Mouse (Mus musculus) neural tube, embryonic 11.5 days (tissue): ENCODE measurements at regions not wholly inside any gene's neighbourhood (a gene's known extent, or its start where the extent isn't known, plus 50 kb on each side); places are given as distances from the start of the nearest gene placed in this dataset.

Experiments used
- ATAC-seq: fragments of 200-750 bp; cut with Nextera tagmentation; 2 replicates; pipeline ENCODE4 v1.8.0; 2017; ENCODE audit warnings: moderate number of reproducible peaks, mild to moderate bottlenecking, moderate TSS enrichment, moderate library complexity; ENCODE audit not compliant: insufficient read depth, low FRiP score, low TSS enrichment
- DNase-seq: peaks from one replicate; pipeline ENCODE4 v3.0.0-alpha.2; 2015; ENCODE audit warnings: low spot score
- H3K27ac ChIP-seq: fragments of 300-500 bp; sonication (generic); 2 replicates; pipeline ENCODE4 v1.5.1; 2014; ENCODE audit warnings: low read depth, mild to moderate bottlenecking, low read length
- H3K27me3 ChIP-seq: fragments of 300-500 bp; sonication (generic); 2 replicates; pipeline ENCODE4 v1.6.1; 2014; ENCODE audit warnings: mild to moderate bottlenecking, low read length, mixed read lengths; ENCODE audit not compliant: control insufficient read depth, insufficient read depth
- H3K36me3 ChIP-seq: fragments of 300-500 bp; sonication (generic); 2 replicates; pipeline ENCODE4 v1.6.1; 2014; ENCODE audit warnings: mild to moderate bottlenecking, low read length, moderate library complexity, mixed read lengths; ENCODE audit not compliant: control insufficient read depth, insufficient read depth
- H3K4me1 ChIP-seq: fragments of 300-500 bp; sonication (generic); 2 replicates; pipeline ENCODE4 v1.6.1; 2014; ENCODE audit warnings: low read length, mixed read lengths; ENCODE audit not compliant: control insufficient read depth, insufficient read depth
- H3K4me2 ChIP-seq: fragments of 300-500 bp; sonication (generic); 2 replicates; pipeline ENCODE4 v1.6.1; 2014; ENCODE audit warnings: low read depth, mild to moderate bottlenecking, moderate library complexity
- H3K4me3 ChIP-seq: fragments of 300-500 bp; sonication (generic); 2 replicates; pipeline ENCODE4 v1.5.1; 2014; ENCODE audit warnings: low read depth, low read length
- H3K9ac ChIP-seq: fragments of 300-500 bp; sonication (generic); 2 replicates; pipeline ENCODE4 v1.6.1; 2014; ENCODE audit warnings: mild to moderate bottlenecking, low read length
- H3K9me3 ChIP-seq: fragments of 300-500 bp; sonication (generic); 2 replicates; pipeline ENCODE4 v1.6.1; 2016; ENCODE audit warnings: low read length; ENCODE audit not compliant: control insufficient read depth
- WGBS: fragments of 180-500 bp; shearing (Covaris S2); extraction: QIAGEN DNeasy Blood & Tissue Kit; methylation state at CpG from one replicate; pipeline ENCODE4 v1.1.7; 2014; 5-methylcytosine and 5-hydroxymethylcytosine counted together

GRCm38 (mm10) chr16:74520501-74520900 lies 108.9 kb upstream of the Robo2 start:
- DNase-seq: no peak
- Histone ChIP-seq H3K4me3 (no peak overlapping the region), H3K27ac (no peak overlapping the region), H3K36me3 (no peaks in the 10 kb centered on the region), H3K27me3 (no peaks in the 10 kb centered on the region), H3K9ac (no peak overlapping the region), H3K9me3 (no peaks in the 10 kb centered on the region), H3K4me1 (no peaks in the 10 kb centered on the region), H3K4me2 (no peak overlapping the region)
- ATAC-seq: no peak
- 83% methylated on average over 4 of the region's 4 CpGs for WGBS

- Histone ChIP-seq H3K27me3 (no peaks in the 10 kb centered on the region), H3K4me3 (no peak overlapping the region), H3K4me1 (no peaks in the 10 kb centered on the region), H3K4me2 (no peak overlapping the region), H3K36me3 (no peaks in the 10 kb centered on the region), H3K27ac (no peak overlapping the region), H3K9me3 (no peaks in the 10 kb centered on the region), H3K9ac (no peak overlapping the region)
- WGBS: 100% methylated on average over 1 of the region's 1 CpGs
- ATAC-seq (no peak), DNase-seq (no peak)
Observed at GRCm38 (mm10) chr16:74517888-74518287, 106.3 kb upstream of the Robo2 start.

- 91% methylated on average over 4 of the region's 4 CpGs for WGBS
- DNase-seq (no peak), ATAC-seq (no peak)
- H3K4me2 ChIP-seq: no peak overlapping the region
- H3K36me3 ChIP-seq: no peaks in the 10 kb centered on the region
- H3K4me3 ChIP-seq: no peak overlapping the region
- no peak overlapping the region for H3K27ac ChIP-seq
- H3K4me1 ChIP-seq: no peaks in the 10 kb centered on the region
- no peaks in the 10 kb centered on the region for H3K27me3 ChIP-seq
- no peaks in the 10 kb centered on the region for H3K9me3 ChIP-seq
- H3K9ac ChIP-seq: no peak overlapping the region
Observed at GRCm38 (mm10) chr16:74517374-74517773, 105.7 kb upstream of the Robo2 start.

GRCm38 (mm10) chr16:74514481-74514880 lies 102.9 kb upstream of the Robo2 start:
- H3K4me1 ChIP-seq: no peaks in the 10 kb centered on the region
- no peak for ATAC-seq
- no peaks in the 10 kb centered on the region for H3K9me3 ChIP-seq
- H3K4me3 ChIP-seq: no peak overlapping the region
- no peak for DNase-seq
- no peaks in the 10 kb centered on the region for H3K36me3 ChIP-seq
- H3K4me2 ChIP-seq: no peak overlapping the region
- H3K27ac ChIP-seq: no peak overlapping the region
- no peaks in the 10 kb centered on the region for H3K27me3 ChIP-seq
- H3K9ac ChIP-seq: no peak overlapping the region
- WGBS: 68% methylated on average over 4 of the region's 4 CpGs

GRCm38 (mm10) chr16:74510383-74510782 lies 98.8 kb upstream of the Robo2 start:
- Histone ChIP-seq H3K27me3 (no peaks in the 10 kb centered on the region), H3K4me1 (no peaks in the 10 kb centered on the region), H3K27ac (no peak overlapping the region), H3K4me2 (no peak overlapping the region), H3K9me3 (no peaks in the 10 kb centered on the region), H3K4me3 (no peak overlapping the region), H3K36me3 (no peaks in the 10 kb centered on the region), H3K9ac (no peak overlapping the region)
- ATAC-seq (no peak), DNase-seq (no peak)
- WGBS: 91% methylated on average over 1 of the region's 1 CpGs

GRCm38 (mm10) chr16:74509489-74509888 lies 97.9 kb upstream of the Robo2 start:
- no peaks in the 10 kb centered on the region for H3K36me3 ChIP-seq
- H3K4me1 ChIP-seq: no peaks in the 10 kb centered on the region
- H3K27ac ChIP-seq: no peak overlapping the region
- 90% methylated on average over 2 of the region's 2 CpGs for WGBS
- no peaks in the 10 kb centered on the region for H3K9me3 ChIP-seq
- no peak overlapping the region for H3K4me3 ChIP-seq
- DNase-seq (no peak), ATAC-seq (no peak)
- no peak overlapping the region for H3K9ac ChIP-seq
- no peaks in the 10 kb centered on the region for H3K27me3 ChIP-seq
- H3K4me2 ChIP-seq: no peak overlapping the region

GRCm38 (mm10) chr16:74506719-74507118 lies 95.1 kb upstream of the Robo2 start:
- no peak overlapping the region for H3K27ac ChIP-seq
- ATAC-seq: no peak
- no peak for DNase-seq
- no peaks in the 10 kb centered on the region for H3K27me3 ChIP-seq
- no peaks in the 10 kb centered on the region for H3K4me1 ChIP-seq
- H3K4me2 ChIP-seq: no peak overlapping the region
- no peaks in the 10 kb centered on the region for H3K9me3 ChIP-seq
- no peak overlapping the region for H3K4me3 ChIP-seq
- no peak overlapping the region for H3K9ac ChIP-seq
- H3K36me3 ChIP-seq: no peaks in the 10 kb centered on the region

GRCm38 (mm10) chr16:74506173-74506709 lies 94.6 kb upstream of the Robo2 start:
- no peak for ATAC-seq
- DNase-seq: no peak
- Histone ChIP-seq H3K4me2 (no peak overlapping the region), H3K36me3 (no peaks in the 10 kb centered on the region), H3K4me1 (no peaks in the 10 kb centered on the region), H3K9me3 (no peaks in the 10 kb centered on the region), H3K27me3 (no peaks in the 10 kb centered on the region), H3K9ac (no peak overlapping the region), H3K4me3 (no peak overlapping the region), H3K27ac (no peak overlapping the region)
- WGBS: 60% methylated on average over 6 of the region's 6 CpGs

- H3K27ac ChIP-seq: no peak overlapping the region
- WGBS: 85% methylated on average over 5 of the region's 5 CpGs
- H3K4me3 ChIP-seq: no peak overlapping the region
- no peaks in the 10 kb centered on the region for H3K9me3 ChIP-seq
- no peaks in the 10 kb centered on the region for H3K36me3 ChIP-seq
- H3K4me1 ChIP-seq: no peaks in the 10 kb centered on the region
- no peak overlapping the region for H3K4me2 ChIP-seq
- H3K9ac ChIP-seq: no peak overlapping the region
- DNase-seq (no peak), ATAC-seq (no peak)
- H3K27me3 ChIP-seq: no peaks in the 10 kb centered on the region
Observed at GRCm38 (mm10) chr16:74504426-74504825, 92.8 kb upstream of the Robo2 start.
